ENCODE assay signal across 8 mouse cellular contexts in the genomic region with DNA sequence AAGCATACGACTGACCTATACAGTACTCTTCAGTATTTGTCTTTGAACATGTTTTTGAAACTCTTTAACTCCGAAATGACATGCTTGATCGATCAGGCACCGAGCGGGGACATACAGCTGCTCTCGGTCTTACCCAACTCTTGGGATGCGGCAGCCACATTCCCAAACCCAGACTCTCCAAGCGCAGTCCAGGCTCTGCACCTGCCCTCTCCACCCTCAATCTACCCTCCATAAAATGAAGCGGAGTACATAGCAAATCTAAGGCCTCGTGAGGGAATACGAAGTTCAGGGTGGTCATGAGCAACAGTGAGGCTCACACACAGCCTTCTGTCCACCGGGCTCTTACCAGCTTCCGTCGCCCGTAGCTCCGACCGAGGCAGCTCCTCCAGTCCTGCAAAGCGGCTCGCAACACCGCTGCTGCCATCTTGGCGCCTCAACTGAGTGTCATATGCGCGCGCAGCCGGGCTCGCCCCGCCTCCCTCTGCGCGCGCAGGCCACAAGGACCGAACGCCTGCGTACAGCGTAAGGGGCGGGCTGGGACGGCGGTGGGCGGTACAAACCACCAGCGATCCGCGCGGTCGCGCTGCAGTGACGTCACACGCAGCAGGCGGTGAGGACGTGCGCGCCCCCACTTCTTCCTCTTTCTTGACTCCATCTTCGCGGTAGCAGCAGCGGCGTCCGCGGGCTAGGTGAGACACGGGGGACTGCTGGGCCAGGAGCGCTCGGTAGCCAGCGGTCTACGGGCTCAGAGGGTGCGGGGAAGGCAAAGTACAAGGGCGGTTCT. TPM values are rescaled to one million over a fixed set of nuclear protein-coding genes. Genes with fewer than 3 reads are reported as not detected.
DNase-seq lines count a peak whose midpoint lies in the region; ATAC-seq and TF ChIP-seq lines count a peak whose summit lies in the region.

A gene (minus strand): TSS at position 473 of the 784 bp plus-strand sequence.
A gene (plus strand): TSS at position 532 of the 784 bp plus-strand sequence.

- peak; percentile 92 for ATAC-seq in hindbrain, postnatal 0 days
- peak; percentile 86 for ATAC-seq in megakaryocyte, adult 5-6 weeks (ENCODE audit: poor library complexity, severe bottlenecking)

- no peaks in the 10 kb centered on the region for H3K9me3 ChIP-seq in hindbrain, postnatal 0 days (ENCODE audit: low read length)

- DNase-seq in WW6 (ENCODE audit: low read depth, low spot score) = peak; percentile 93
- peak; percentile 98 to 99 for DNase-seq in cerebellum, postnatal 4 days (ENCODE audit: low spot score in 2 of 2)
- DNase-seq in gastrocnemius, adult 2 months = peak; percentile 99
- DNase-seq in hindbrain, postnatal 0 days (ENCODE audit: low spot score) = peak; percentile 99
- DNase-seq in left cerebral cortex, adult 2 months (ENCODE audit: extremely low spot score in 1 of 2, low spot score in 2 of 2) = peak; percentile 99 to 100
- peak; percentile 99 to 100 for DNase-seq in right cerebral cortex, adult 2 months (ENCODE audit: low spot score in 2 of 2)
- peak; percentile 99 for DNase-seq in urinary bladder, postnatal 14 days (ENCODE audit: low spot score)

- peaks cover 16% of the 10 kb centered on the region for H3K4me1 ChIP-seq in hindbrain, postnatal 0 days (ENCODE audit: insufficient read depth, low read length)

- no peak for TF ChIP-seq CTCF in gastrocnemius, adult 2 months (IDR thresholded peaks at IDR 0.05)
- no peak for TF ChIP-seq CTCF in hindbrain, postnatal 0 days (IDR thresholded peaks at IDR 0.05; ENCODE audit: low read depth)
- no peak for TF ChIP-seq CTCF in left cerebral cortex, adult 2 months (IDR thresholded peaks at IDR 0.05)

- H3K27me3 ChIP-seq in hindbrain, postnatal 0 days (ENCODE audit: insufficient read depth, low read length) = no peaks in the 10 kb centered on the region

- H3K4me3 ChIP-seq in gastrocnemius, adult 2 months = peak within 1 kb of the TSS; percentile 74
- peak within 1 kb of the TSS; percentile 88 for H3K4me3 ChIP-seq in hindbrain, postnatal 0 days (ENCODE audit: low read length)
- peak within 1 kb of the TSS; percentile 86 for H3K4me3 ChIP-seq in left cerebral cortex, adult 2 months

- H3K9ac ChIP-seq in hindbrain, postnatal 0 days (replicated peaks; ENCODE audit: low read length) = peak within 1 kb of the TSS; percentile 86

- peaks cover 33% of the 10 kb centered on the region for H3K36me3 ChIP-seq in hindbrain, postnatal 0 days (ENCODE audit: insufficient read depth, low read length)

- 0% methylated on average over 57 of the region's 63 CpGs for WGBS in hindbrain, postnatal 0 days

- peak within 1 kb of the TSS; percentile 86 for H3K4me2 ChIP-seq in hindbrain, postnatal 0 days (ENCODE audit: low read depth, low read length)

- intact Hi-C loops in gastrocnemius, adult 2 months (cut with DNase I) = loop anchor here (1.0 kb wide), 1 partner anchor 27 kb away; a partner anchor contains a TSS
- intact Hi-C loops in left cerebral cortex, adult 2 months (cut with DNase I) = loop anchor here (1.0 kb wide), 1 partner anchor 10 kb away; no protein-coding TSS in a partner anchor

- H3K27ac ChIP-seq in gastrocnemius, adult 2 months = peak within 1 kb of the TSS; percentile 98
- H3K27ac ChIP-seq in hindbrain, postnatal 0 days = peak within 1 kb of the TSS; percentile 80
- peak within 1 kb of the TSS; percentile 94 for H3K27ac ChIP-seq in left cerebral cortex, adult 2 months

RNA-seq across cellular contexts. Expression of the first gene that starts in this region (rescaled TPM):
- total RNA-seq in gastrocnemius, adult 2 months (2021) = 10 to 100 TPM; 24.6 to 30.9 TPM
- total RNA-seq in hindbrain, postnatal 0 days (2014; rRNA removed) = 34.4 and 36.2 TPM in 2 replicates
- polyA plus RNA-seq in hindbrain, postnatal 0 days (2015; fragmentation: Nextera tagmentation; extraction: Ambion mirVana) = 52.4 and 54.9 TPM in 2 replicates
- 10 to 100 TPM; 40.9 to 41.3 TPM for total RNA-seq in left cerebral cortex, adult 2 months (2021)
- total RNA-seq in megakaryocyte, adult 5-6 weeks (2015) = 28.7 and 35.8 TPM in 2 replicates
- total RNA-seq in megakaryocyte, adult 5-6 weeks (2017) = 31.0 and 33.0 TPM in 2 replicates

RNA-seq across cellular contexts. Expression of the second gene that starts in this region (rescaled TPM):
- 100 to 1,000 TPM; 410 to 473 TPM for total RNA-seq in gastrocnemius, adult 2 months (2021)
- 558 and 787 TPM in 2 replicates for total RNA-seq in hindbrain, postnatal 0 days (2014; rRNA removed)
- polyA plus RNA-seq in hindbrain, postnatal 0 days (2015; fragmentation: Nextera tagmentation; extraction: Ambion mirVana) = 668 TPM in 2 replicates
- total RNA-seq in left cerebral cortex, adult 2 months (2021) = 100 to 1,000 TPM; 663 to 678 TPM
- total RNA-seq in megakaryocyte, adult 5-6 weeks (2015) = 2,056 and 2,077 TPM in 2 replicates
- total RNA-seq in megakaryocyte, adult 5-6 weeks (2017) = 1,670 and 1,985 TPM in 2 replicates

Comparison
In these comparisons a context has a peak if more than half of its experiments do, and no peak if none do; other contexts are left out.
1. Peak in every context shown above with its lines: DNase-seq, ATAC-seq, H3K4me3 ChIP-seq and H3K27ac ChIP-seq.